Mouse (Mus musculus) adrenal gland, adult 18-20 months (tissue): ENCODE results near the gene Krt8. TPM values are rescaled to one million over a fixed set of nuclear protein-coding genes. Genes with fewer than 3 reads are reported as not detected.
A peak's percentile ranks its signal among the peaks of the same experiment; 100 is the strongest.
"Not testable (repeated sequence)": the region's sequence is repeated elsewhere in the genome, so short reads cannot be mapped to it uniquely, and the experiment has no call there.

ENCODE experiments used
- DNase-seq, 2 experiments: peaks; one replicate each; pipeline ENCODE4 v3.0.0; 2021 to 2022; ENCODE audit warnings: low spot score in 2 of 2
- total RNA-seq, 2 experiments: library from RNA; stranded (reverse); gene quantifications; 1 replicate in 1 of 2; 2 replicates in 1 of 2; pipeline ENCODE4 v1.2.3; 2021

The Krt8 gene
- total RNA-seq, 2 experiments from 2014 or later, result 0.70 to 1.1 TPM

GRCm38 (mm10) chr15:102010569-102011245, 6.4 kb upstream of the Krt8 start:
- no peak for DNase-seq

DNA sequence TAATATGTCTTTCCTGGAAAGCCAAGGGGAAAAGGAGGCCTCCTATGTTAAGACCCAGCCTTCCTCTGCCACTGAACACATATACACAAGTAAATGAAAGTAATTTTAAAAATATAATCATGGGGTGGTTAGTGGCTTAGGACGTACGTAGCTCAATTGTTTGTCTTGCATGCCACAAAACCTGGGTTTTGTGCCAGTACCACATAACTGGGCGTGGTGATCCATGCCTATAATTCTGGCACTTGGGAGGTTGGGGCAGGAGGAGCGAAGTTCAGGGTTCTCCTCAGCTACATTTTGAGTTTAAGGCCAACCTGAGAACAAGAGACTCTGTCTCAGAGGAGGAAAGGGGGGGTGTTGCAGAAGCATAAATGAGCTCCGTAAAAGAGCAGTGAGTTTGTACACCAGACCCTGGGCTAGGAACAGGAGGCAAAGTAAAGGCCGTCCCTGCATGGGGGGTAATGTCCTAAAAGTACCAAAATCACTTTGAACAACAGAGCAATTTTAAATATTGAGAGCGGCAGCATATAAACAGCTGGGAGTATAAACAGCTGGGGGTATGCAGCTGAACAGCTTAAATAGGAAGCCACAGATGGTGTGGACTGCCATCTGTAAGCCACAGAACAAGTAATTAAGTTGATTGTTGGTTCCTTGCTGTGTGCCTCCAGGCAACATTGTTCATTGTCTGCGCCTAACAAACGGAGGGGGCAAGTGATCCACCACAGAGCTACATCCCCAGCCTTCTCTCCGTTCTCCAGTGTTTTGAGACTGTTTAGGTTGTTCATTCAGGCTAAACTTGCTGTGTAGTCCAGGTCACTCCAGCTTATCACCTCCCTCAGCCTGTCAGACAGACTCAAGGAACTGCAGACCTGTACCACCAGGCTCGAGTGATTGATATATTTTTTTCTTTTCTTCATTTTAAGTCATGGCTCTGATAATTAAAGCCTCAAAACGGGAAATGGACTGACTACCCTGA, 3.1 kb upstream of the Krt8 start:
- DNase-seq, result no peak

GRCm38 (mm10) chr15:102006317-102006716, 2.0 kb upstream of the Krt8 start:
- no peak for DNase-seq

GRCm38 (mm10) chr15:102005290-102005689, 1.0 kb upstream of the Krt8 start:
- peak; percentile 28 to 30 for DNase-seq

DNA sequence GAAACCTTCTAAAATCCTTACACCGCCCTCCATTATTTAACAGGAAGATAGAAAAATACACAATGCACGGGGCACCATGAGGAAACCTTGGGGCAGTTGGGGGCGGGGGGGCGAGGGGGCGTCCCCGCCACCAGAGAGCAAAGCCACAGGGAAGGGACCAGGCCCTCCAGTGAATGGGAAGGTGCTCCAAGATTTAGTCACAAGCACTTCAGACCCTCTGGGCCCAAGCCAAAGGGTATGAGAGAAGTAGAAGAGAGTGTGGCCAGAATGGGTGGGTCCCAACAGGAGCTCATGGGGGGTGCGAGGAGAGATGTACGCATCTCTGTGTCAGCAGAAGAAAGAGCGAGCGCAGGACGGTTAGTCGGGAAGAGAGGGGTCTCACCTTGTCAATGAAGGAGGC, 766 bp downstream of the Krt8 start:
- DNase-seq, result no peak

- DNase-seq, result peak; percentile 34 to 51
These were observed 1.4 kb downstream of the Krt8 start for GRCm38 (mm10) chr15:102002646-102003488.

DNA sequence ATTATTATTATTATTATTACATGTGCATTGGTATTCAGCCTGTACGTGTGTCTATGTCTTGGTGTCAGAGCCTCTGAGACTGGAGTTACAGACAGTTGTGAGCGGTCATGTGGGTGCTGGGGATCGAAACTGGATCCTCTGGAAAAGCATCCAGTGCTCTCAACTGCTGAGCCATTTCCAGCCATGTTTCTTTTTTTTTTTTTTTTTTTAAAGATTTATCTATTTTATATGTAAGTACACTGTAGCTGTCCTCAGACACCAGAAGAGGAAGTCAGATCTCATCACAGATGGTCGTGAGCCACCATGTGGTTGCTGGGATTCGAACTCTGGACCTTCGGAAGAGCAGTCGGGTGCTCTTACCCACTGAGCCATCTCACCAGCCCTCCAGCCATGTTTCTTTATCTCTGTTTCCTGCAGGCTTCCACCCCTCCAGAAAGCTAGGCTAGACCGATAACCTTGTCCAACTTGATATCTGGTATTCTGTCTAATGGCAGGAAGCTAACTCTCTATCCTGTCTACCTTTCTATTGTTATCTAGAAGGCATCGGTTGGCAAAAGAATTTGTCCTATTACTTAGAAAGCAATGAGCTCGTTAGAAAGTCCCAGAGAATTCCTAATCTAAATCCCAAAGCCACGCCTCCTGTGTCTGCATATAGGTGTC, 4.5 kb downstream of the Krt8 start:
- DNase-seq, result no peak

DNA sequence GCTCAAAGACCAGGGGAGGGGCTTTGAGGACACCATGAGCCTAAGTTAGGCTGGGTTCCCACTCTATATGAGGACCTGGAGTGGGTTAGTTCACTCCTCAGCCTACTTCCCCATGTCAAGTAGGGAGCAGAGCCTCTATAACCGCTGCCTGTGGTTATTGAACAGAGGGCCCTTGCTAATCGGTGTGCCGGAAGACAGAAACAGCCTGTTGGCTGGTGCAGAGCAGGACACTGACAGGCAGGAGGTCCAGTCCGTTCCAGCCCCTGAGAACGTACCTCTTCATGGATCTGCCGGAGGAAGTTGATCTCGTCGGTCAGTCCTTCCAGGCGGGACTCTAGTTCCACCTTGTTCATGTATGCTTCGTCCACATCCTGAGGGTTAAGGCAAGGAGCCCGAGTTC, 5.1 kb downstream of the Krt8 start:
- DNase-seq, result no peak

DNA sequence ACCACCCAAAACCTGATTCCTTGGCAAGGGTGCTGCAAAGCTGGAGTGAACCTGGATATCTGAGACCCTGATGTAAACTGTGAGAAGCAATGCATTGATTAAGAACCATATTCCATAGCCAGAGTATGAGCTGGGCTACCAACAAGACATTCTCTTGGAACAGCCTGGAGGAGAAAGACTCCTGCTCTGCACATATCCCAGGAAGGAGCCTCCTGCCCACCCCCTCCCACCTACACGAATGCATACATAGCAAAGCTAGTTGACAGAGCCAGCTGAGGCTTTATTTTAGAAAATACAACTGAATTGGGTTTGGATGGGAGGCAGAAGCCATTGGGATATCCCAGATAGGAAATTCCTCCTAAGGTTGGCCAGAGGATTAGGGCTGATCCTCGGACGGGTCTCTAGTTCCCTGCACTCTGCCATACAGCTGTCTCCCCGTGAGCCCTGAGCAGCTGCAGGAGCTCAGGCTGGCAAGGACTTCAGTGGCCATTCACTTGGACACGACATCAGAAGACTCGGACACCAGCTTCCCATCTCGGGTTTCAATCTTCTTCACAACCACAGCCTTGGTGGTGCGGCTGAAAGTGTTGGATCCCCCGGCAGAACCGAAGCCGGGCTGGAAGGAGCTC, 7.7 kb downstream of the Krt8 start:
- not testable (repeated sequence) for DNase-seq

- no peak for DNase-seq
These were observed 8.6 kb downstream of the Krt8 start for GRCm38 (mm10) chr15:101995484-101996236.

DNA sequence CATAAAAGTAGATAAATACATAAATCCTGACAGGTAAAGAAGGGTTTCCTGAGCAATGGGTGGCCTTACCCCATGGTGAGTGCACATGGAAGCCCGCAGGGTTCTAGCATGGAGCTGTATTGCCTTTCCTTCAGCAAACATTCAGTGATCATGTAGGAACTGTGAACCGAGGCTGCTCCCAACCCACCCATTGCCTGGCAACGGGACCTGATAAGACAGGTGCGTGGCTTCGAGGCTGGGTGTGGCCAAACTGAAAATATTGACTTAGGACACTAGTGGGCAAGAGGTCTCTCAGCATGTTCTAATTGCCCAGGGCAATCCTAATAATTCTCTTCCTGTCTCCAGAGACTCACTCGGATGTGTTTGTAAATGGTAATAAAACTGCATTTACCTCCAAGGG, 9.9 kb downstream of the Krt8 start:
- no peak for DNase-seq

GRCm38 (mm10) chr15:101990946-101991345, 13.3 kb downstream of the Krt8 start:
- DNase-seq, result no peak

DNA sequence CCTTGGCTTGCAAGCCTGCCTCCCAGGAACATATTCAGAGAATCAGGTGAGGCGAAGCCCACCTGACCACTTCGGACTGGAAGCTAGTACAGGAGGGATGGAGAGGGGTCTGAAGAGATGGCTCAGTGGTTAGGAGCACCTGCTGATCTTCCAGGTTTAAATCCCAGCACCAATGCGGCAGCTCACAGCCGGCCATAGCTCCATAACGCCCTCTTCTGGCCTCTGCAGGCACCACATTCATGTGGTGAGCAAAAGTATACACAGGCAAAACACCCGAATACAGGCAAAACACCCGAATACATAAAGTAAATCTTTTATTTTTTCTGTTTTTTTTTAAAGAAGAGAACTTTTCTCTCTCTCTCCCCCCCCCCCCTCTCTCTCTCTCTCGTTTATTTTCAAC, 15.6 kb downstream of the Krt8 start:
- no peak for DNase-seq

GRCm38 (mm10) chr15:101988119-101988518, 16.2 kb downstream of the Krt8 start:
- peak; percentile 84 to 89 for DNase-seq

GRCm38 (mm10) chr15:101984746-101985145, 19.5 kb downstream of the Krt8 start:
- DNase-seq, result no peak

GRCm38 (mm10) chr15:101983949-101984601, 20.2 kb downstream of the Krt8 start:
- DNase-seq, result peak; percentile 86 to 90

- DNase-seq, result no peak
These were observed 20.9 kb downstream of the Krt8 start for GRCm38 (mm10) chr15:101983315-101983948.

- DNase-seq, result no peak
These were observed 23.4 kb downstream of the Krt8 start for GRCm38 (mm10) chr15:101980849-101981248.
